Mouse (Mus musculus) lung, adult 2 months (tissue): ENCODE data around the gene Epas1.

Source experiments
- CTCF ChIP-seq: fragments of 200-500 bp; IDR thresholded peaks from 2 replicates; pipeline ENCODE4 v1.5.1; 2011; ENCODE audit warnings: mild to moderate bottlenecking, low read length, control low read depth; ENCODE audit not compliant: insufficient read depth
- POLR2A ChIP-seq: fragments of 200-500 bp; IDR thresholded peaks from 2 replicates; pipeline ENCODE4 v1.6.1; 2011; ENCODE audit warnings: low read depth, mild to moderate bottlenecking, control low read depth, low read length, borderline replicate concordance; ENCODE audit errors: extremely low read depth

DNA sequence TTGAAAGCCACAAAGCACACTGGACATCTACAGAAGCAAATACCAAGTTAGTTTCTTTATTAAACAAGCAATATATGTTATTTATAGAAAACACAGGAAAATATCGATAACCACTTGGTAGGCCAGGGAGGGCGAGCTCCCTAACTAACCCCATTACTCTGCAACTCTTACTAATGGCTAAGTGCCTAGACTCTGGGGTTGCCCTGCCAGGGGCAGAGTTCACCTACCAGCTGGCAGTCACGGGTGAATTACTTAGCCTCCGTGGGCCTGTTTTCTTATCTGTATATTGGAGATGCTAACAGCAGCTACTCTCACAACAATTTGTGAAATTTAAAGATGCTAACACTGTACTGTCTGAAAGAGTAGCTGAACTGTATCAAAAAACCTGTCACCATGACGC, 42.3 kb downstream of the Epas1 start:
- TF ChIP-seq CTCF (no peak), POLR2A (no peak)
